Mouse (Mus musculus) T-helper 17 cell (primary cell): ENCODE measurements around the gene Ndufb6.

ENCODE experiments used
- in situ Hi-C, 2 experiments: fragments of 300-600 bp; cut with MboI, MseI; formaldehyde crosslinking; loops; 1 replicate in 1 of 2; 2 replicates in 1 of 2; pipeline ENCODE4 v1.15.1; 2025; ENCODE audit warnings: high pct_unique_total_duplicates in 2 of 2

Gene Ndufb6

DNA sequence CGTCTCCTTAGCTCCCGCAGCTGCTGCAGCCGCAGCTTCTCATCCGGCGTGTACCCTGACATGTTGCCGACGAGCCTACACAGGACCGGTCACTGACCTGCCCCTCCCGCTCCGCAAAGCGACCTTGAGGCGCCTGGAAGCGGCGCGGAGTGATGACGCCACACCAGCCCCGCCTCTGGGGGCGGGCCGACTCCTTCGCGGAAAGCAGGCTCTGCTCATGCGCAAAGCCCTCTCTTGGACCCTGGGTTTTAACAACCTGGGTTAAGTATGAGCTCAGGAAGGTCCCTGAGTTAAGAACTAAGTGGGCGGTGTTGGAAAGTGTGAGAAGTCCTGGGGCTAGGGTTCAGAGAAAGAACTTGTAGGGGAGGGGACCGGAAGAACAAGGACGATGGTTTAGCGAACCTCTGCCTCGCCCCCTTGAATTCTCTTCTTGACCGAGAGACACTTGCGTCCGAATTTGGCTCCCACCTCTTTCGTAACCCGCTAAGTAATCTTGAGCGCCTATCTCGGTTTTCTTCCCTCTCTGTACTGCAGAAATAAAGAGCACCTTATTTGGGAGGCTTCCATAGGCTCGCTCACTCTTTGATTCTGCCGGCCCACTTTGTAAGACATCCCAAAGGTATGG is at the start of gene Ndufb6:
Ndufb6 (minus strand) TSS at position 146 of the 625 bp plus-strand sequence.
- in situ Hi-C loops: loop anchor here in 1 of 2 experiments (5.0 kb wide), 1 partner anchor 137 kb away; the partner anchor contains the start of gene Aco1

DNA sequence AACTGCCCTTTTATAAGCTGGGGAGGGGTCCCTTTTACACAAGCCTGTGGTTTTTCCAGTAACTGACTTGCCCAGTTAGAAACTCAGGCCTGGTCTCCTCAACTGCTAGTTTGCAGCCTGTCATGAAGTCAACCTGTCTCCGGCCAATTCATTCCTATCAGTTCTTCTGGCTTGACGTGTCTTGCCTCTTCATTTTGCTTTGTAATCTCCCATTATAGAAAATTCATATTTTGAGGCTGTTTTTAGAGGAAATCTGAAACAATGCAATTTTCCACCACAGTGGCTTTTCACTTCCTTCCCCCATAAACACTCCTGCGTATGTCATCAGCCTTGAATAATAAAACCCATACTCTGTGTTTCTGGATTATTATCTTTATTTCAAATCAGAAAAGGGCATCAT is 47.9 kb upstream of the Ndufb6 start:
- in situ Hi-C loops: no loop called here

DNA sequence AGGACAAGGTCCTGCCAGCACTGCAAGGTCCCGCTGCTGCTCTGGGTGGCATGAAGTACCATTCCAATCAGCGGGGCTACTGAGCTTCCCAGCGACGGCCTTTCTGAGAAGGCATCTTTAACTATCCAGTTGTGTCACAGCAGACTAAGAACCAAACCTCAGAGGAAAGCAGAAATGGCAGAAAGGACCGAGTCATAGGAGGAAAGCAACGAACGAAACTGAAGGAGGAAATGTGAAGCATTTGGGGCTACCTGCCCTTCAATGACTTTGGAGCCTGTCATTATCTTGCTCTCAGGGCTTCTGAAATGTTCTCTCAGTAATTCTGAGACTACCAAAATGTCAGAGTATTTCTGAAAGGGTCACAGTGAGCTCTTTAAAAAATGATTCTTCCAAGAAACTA is 45.4 kb upstream of the Ndufb6 start:
- in situ Hi-C loops: loop anchor here in 1 of 2 experiments (5.0 kb wide), 1 partner anchor 33 kb away; no protein-coding TSS in a partner anchor

DNA sequence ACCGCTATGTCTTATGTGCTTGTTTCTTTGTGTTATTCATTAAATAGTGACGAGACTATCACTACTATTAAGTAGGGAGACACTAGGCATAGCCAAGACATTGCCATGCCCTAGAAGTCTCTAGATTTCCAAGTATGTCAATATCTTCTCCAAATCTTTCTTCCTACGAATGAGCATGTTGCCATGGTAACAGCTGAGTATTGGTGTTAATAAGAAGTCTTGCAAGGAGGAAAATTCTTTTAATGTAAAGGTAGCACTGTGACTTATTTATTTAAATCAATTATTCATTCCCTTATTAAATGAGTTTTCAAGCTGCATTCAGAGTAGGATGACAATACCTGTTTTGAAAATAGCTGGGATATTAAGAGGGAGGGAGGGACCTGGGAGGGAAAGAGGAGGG is 38.2 kb upstream of the Ndufb6 start:
- in situ Hi-C loops: no loop called here

DNA sequence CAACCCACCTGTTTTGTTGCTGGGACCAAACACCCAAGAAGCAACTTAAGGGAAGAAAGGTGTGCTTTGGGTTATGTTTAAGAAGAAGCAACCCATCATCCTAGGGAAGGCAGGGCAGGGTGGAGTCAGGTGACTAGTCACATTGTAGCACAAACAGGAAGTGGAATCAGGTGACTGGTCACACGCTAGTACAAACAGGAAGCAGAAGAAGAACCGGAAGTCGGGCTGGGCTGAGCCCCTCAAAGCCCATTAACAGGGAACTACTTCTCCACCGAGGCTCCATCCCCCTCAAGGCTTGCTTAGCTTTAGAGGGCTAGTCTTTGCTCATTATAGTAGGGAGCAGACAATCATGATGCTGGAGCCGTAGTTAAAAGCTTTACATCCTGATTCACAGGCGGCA is 33.8 kb upstream of the Ndufb6 start:
- in situ Hi-C loops: no loop called here

DNA sequence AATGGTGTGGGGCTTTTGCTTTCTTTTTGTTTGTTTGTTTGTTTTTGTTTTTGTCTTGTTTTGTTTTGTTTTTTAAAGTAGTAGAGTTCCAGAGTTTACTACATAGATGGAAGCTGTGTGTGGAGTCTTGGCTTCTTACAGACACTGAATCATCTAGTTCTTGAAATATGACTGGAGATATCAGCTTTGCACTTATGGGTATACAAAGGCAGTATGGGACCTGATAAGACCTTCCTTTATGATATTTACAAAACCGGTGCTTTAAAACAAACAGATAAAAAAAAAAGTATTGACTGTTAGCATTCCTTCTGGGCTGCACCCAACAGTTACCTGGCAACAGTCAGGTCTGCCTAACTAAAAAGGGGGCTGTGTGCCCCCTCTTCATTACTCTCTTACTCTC is 33.0 kb upstream of the Ndufb6 start:
- in situ Hi-C loops: no loop called here

DNA sequence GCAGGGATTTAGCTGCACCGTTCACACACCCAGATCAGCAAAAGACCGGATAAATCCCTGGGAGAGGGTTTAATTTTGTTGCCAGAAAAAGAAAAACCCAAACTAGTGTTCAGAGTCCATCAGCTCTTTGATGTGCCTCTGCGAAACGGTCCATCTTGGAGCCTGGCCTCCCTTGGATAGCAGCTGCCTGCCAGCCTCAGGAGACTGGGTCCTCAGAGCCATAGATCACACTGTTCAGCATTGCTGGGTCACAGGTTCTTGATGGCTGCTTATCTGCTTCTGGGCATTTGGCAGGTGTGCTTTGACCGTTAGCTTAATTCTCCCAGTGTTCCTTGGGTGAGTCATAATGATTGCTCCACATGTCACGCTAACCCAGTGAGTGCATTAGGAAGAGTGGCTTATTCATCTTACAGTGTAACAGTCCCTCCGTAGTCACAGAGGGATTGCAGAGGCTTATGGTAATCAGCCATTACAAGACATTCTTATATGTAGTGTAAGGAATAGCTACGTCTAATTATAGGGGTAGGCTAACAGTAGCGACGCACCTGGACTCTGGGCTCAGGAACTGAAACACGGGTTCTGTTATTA is 31.7 kb upstream of the Ndufb6 start:
- in situ Hi-C loops: no loop called here

DNA sequence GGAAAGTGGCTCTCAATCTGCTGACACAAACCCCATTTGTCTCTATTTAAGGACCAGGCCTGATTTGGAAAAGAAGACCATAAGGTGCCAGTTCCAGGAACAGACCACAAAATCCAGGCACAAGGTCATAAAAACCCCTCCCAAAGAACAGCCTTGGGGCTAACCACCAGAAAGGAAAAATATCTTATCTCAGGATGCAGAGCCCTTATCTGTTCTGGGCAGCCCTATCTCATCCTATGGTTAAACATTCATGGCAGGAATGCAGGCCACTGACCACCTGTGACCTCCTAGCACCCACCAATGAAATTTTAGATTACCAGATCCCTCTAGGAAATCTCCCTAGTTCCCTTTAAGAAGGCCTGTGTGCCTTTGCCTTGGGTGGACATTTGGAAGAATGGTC is 30.5 kb upstream of the Ndufb6 start:
- in situ Hi-C loops: no loop called here

DNA sequence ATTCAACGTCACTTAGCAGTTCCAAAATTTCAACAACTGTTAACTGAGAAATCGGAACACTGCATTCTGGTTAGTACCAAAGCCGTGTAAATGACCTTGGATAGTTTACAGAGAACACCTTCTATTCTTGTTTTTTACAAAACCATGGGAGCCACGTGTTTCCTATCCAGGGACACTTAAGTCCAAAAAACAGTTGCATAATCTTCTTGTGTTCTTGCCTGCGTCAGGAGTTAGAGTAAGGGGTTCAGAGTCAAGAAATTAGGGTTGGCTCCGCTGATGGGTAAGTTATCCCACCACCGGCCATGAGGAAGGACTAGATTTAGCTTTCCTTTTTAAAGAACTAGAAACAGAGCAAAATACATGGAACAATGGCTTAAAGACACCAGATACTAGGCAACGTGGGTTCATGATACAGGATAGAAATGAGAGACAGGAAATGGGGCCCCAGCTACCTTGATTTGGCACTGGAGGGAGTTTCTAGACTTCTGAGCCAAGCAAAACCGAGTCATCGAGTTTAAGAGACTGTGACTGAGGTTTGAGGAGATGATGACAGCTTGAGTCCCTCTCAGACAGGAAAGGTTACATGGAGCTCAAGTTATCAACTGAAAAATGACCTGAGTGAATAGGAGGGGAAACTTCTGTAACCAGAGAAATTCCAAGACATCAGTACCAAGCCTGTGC is 23.4 kb upstream of the Ndufb6 start:
- in situ Hi-C loops: loop anchor here in 1 of 2 experiments (5.0 kb wide), 1 partner anchor 45 kb away; no protein-coding TSS in a partner anchor

DNA sequence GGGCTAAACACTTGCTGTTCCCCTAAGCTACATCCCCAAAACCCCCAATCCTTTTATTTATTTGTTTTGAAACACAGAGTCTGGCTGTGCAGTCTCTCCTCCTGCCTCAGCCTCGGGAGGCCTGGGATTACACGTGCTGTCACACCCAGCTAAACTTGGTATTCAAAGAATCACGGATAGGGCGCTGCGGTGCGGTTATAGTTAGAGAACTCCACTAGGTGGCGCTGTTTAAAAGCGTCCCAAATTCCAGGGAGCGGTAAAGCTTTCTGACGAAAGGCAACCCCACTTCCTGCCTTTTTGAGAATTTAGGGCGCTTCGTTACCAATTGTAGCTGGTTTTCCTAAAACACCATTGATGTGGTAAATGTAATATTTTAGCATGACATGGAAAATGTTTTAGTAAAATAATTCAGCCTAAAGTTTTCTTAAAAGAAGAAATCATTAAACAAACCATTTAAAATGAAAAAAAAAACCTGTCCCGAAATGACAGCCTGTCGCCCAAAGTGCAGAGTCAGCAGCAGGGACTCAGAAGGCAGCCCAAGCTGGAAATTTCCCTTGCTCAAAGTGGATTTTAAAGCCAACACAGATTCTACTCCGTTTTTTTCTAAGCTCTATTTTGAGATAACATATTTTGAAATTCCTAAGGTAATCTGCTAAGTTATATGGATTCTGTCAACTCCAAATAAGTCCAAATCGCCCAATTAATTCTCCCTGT is 22.0 kb upstream of the Ndufb6 start:
- in situ Hi-C loops: loop anchor here in 1 of 2 experiments (5.0 kb wide), 1 partner anchor 46 kb away; no protein-coding TSS in a partner anchor

DNA sequence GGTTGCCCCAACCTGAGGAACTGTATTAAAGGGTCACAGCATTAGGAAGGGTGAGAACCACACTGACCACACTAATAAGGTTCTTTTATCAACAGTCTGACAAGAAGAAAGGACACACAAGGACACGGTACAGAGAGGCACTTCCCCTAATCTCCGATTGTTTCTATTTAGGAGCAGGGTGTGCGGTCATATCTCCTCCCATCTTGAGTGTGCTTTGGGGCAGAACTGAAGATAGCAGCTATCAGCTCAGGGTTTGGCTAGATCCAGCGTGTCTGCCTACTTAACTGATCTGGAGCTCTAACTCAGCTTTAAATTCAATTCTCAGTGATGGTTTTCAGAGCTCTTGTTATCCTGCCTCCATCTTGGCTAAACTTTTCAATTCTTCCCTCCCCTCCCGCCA is 19.9 kb upstream of the Ndufb6 start:
- in situ Hi-C loops: loop anchor here in 1 of 2 experiments (5.0 kb wide), 1 partner anchor 378 kb away; no protein-coding TSS in a partner anchor

DNA sequence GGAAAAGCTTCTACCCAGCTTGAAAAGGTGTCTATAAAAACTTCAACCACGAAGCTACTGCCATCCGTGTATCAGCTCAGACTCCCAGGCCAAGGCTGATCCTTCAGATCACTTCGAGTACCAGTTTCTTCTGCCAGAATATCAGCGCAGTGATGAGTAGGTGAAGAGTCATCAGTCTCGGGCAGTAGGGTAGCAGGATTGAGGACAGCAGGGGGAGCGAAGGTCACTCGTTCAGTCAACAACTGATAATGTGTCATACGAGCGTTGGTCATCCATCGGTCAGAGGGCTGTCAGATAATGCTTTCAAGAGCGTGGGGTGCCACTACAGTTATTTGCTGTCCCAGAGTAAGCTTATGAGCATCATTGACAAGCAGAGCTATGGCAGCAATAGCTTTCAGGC is 12.3 kb upstream of the Ndufb6 start:
- in situ Hi-C loops: loop anchor here in 1 of 2 experiments (5.0 kb wide), 1 partner anchor 391 kb away; no protein-coding TSS in a partner anchor

DNA sequence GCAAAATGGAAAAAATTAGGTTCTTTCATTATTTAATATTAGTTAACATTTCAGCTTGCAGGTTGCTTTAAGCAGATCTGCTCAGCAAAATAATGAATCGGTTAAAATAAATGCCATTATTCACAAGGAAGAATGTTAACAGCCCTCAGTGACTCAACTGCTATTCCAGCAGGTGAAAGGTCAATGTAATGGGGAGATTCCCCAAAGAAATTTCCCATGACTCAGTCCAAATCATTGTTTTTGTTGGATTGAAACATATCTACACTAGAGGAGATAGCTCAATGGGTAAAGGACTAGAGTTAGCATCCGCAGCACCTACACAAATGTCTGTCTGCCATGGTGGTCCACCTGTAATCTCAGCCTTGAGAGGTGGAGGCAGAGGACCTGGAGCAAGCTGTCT is 9.8 kb upstream of the Ndufb6 start:
- in situ Hi-C loops: no loop called here

DNA sequence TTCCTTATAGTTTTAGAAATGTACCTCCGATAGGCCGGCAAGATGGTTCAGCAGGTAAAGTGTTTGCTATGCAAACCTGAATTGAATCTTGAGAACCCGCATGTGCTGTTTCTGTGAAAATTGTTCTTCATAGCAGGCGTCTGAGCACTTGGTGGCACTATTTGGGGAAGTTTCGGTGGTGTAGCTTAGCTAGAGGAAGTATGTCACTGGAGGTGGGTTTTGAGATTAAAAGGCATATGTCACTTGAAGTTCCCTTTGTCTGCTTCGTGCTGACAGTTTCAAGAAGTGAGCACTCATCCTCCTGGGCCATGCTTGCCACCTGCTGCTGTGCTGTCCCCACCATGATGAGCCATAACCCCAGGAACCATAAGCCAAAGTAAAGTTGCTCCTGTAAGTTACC is 8.2 kb upstream of the Ndufb6 start:
- in situ Hi-C loops: no loop called here

DNA sequence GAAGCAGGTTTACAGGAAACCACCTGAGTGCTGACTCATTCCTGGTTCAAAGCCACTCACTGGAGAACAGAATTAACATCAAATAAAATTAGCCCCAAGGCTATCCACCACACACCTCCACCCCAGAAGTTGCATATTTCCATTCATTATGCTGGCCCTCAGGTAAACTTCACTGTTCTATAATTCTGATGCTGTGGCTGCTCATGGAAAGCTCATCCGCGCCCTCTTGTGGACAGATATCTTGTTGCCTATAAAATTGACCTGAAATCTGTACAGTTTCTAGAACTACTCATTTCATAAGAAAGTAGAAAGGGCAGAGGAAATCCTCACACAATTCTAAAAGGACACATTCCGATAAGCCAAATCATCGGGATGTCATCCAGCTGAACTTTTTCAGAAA is 6.4 kb upstream of the Ndufb6 start:
- in situ Hi-C loops: no loop called here

DNA sequence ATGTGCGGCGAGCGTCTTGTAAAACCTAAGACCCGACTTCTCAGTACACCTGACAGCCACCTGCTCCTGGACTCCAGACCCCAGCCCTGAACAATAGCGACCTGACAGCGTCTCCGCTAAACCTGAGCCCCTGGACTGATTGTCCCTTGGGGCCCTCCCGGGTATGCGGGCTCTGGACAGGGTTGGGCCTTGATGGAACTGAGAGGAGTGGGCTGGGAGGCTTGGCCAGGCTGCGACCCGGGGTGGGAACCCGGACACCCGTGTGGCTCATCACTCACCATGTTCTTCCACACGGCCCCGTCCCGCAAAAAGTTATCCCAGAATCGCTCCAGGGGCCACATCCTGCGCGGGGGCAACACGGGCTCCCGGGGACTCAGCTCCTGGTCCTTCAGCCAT is 343 bp downstream of the Ndufb6 start:
- in situ Hi-C loops: loop anchor here in 1 of 2 experiments (5.0 kb wide), 1 partner anchor 137 kb away; the partner anchor contains the start of gene Aco1

DNA sequence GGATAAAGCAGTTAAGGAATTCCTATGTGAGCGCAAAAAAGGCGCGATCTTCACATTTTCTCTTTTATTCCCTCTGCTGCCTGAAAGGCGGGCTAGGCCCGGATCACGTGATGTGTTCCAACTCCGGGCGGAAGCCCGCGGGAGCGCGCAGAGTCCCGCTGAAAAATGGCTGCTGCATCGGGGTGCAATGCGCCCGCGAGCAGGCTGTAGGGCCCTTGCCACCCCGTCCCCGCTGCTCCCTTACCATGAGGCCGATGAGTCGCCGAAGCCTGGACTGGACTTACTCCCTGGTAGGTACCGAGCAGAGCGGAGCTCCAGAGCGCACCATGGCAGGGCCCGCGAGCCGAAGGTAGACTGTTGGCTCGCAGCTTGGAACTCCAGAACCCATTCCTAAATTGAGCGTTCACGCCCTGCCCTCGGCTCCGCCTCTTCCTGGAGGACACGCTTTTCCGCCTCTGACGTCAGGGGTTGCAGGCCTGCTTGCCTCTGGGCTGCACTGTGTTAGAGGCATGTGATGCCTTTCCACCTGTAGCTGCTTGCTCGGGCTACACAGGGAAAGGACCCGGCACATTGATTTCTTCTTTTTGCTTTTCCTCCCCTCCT is 9.7 kb downstream of the Ndufb6 start, which contains the start of the genes Smim27 and Topors:
Smim27 (plus strand) TSS at position 150 of the 603 bp plus-strand sequence.
Topors (minus strand) TSS at position 421 of the 603 bp plus-strand sequence.
- in situ Hi-C loops: loop anchor here (5.0 to 25.0 kb wide), 3 partner anchors 433 to 1443 kb away; partner anchors contain the start of genes Aptx (in 1 of the 2), Dcaf12 (in 1 of the 2), Dctn3 (in 1 of the 2) and Rpp25l (in 1 of the 2)

DNA sequence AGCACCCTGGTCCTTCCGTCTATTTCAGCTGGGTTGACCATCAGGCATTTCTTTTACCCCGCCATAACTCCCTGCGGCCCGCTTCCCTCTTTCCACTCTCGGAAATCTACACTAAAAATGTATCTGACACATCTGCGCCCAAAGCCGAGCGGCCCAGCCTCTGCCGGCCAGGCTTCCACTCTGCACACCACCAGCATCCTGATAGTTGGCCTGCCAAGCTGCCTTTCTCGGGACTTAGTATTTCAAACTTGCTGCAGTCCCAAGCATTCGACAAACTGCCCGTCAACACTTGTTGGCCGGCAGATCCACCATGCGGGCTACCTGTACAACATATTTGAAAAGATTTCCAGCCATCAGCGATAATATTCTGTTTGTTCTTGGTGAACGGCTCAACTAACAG is 10.4 kb downstream of the Ndufb6 start:
- in situ Hi-C loops: loop anchor here in 1 of 2 experiments (10.0 to 25.0 kb wide), 2 partner anchors 1046 to 1443 kb away; partner anchors contain the start of genes Dcaf12, Dctn3 and Rpp25l

DNA sequence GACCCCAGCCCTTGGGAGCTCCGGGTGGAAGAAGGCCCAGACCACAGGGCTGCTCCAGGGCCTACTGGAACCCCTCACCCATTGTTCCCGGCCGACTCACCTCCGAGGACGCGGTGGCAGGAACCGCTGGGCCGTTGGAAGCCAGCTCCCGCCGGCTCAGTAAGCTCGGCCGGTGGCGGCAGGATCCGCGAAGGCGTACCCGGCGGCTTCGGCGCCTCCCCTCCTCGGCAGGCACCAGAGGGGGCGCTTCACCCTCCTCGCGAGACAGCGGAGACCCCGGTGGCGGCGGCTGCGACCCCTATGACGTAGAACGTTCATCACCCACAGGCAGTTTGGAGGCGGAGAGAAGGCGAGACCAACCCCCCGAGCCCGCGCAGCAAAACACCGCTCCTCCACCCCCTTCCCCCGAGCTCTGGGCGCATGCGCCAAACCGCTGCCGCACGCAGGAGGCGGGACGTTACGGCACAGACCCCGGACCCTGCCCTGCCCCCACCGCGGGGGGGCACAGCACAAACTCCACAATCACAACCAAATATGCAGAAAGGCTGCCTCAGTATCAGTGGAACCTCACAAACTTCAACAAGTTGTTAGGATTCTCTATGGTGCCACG is 10.9 kb downstream of the Ndufb6 start:
- in situ Hi-C loops: loop anchor here in 1 of 2 experiments (10.0 to 25.0 kb wide), 2 partner anchors 1046 to 1444 kb away; partner anchors contain the start of genes Dcaf12, Dctn3 and Rpp25l

DNA sequence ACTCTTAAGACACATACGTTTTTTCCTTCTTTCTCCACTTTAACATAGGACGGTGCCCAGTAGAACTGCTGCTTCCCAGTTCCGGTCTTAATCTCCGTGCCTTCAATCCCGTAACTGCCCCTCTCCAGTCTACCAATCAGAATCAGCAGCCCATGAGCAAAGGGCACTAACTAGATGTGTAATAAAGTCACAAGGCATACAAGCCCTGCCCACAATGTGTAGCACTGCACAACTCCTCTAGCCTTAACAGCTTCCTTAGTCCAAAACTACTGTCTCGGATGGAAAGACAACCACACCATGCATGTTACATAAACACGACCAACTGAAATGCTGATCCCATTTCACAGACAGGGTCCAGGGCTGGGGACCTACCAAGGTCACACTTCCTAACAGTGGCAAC is 11.5 kb downstream of the Ndufb6 start:
- in situ Hi-C loops: loop anchor here in 1 of 2 experiments (10.0 to 25.0 kb wide), 2 partner anchors 1047 to 1445 kb away; partner anchors contain the start of genes Dcaf12, Dctn3 and Rpp25l
